Mouse (Mus musculus) left cerebral cortex, postnatal 25 days (tissue): Measurements from ENCODE around the gene Sgk1. TPM values are rescaled to one million over a fixed set of nuclear protein-coding genes. Genes with fewer than 3 reads are reported as not detected.

ENCODE experiments used
- DNase-seq, 2 experiments: peaks; one replicate each; pipeline ENCODE4 v3.0.0; 2022; ENCODE audit warnings: low spot score in 2 of 2, mixed read lengths in 1 of 2
- intact Hi-C: fragments of 180-260 bp; cut with DNase I; formaldehyde crosslinking; loops from one replicate; pipeline ENCODE4 v1.15.1; 2025
- total RNA-seq, 2 experiments: library from RNA; stranded (reverse); gene quantifications; 2 replicates each; pipeline ENCODE4 v1.2.3; 2021

The Sgk1 gene
- total RNA-seq, 2 experiments from 2014 or later, result 69.3 to 73.0 TPM

DNA sequence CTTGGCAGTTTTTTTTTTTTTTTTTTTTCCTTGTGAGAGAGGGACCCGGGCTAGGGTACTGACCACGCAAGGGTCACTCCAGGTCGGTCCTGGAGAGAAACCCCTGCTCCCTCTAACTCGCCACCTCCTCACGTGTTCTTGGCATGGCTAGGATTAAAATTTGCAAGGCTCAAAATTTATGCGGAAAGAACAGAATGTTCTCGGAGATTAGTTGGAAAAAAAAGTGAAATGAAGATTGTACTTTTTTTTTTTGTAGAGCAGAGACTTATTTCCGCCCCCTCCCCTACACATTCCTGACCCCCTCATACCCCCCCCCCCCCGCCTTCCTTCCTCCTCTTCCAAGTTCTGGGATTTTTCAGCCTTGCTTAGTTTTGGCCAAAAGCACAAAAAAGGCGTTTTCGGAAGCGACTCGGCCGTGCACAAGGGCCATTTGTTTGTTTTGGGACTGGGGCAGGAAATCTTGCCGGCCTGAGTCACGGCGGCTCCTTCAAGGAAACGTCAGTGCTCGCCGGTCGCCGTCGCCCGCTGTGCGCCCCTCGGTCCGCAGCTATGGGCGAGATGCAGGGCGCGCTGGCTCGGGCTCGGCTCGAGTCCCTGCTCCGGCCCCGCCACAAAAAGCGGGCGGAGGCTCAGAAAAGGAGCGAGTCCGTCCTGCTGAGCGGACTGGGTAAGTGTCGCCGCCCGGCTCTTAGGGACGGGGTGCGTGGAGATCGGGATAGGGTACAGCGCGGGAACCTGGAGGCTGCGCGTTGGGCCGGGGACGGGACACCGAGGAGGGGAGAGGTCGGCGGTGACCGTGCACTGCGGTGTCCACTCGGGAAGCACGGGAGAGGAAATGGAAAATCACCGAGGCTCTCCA lies 111.8 kb downstream of the Sgk1 start:
- intact Hi-C loops, result loop anchor here (1.0 to 5.0 kb wide), 7 partner anchors 110 to 466 kb away; no protein-coding TSS in a partner anchor

DNA sequence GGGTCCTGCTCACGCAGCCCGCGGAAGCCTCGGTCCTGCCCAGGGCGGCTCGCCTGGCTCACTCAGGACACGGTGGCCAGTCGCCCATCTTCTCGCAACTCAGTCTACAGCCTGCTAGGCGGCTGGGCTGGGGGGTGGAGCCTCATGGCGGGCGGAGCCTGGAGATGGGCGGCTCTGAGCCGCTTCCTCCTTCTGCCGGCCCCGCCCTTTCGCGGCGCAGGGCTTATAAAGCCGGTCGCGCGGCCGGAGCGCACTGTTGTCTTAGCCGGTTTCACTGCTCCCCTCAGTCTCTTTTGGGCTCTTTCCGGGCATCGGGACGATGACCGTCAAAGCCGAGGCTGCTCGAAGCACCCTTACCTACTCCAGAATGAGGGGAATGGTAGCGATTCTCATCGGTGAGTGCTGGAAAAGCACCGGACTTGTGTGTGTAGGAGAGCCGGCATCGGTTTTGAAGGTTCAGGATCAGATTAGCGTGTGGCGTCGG lies 112.5 kb downstream of the Sgk1 start:
- intact Hi-C loops, result loop anchor here (2.0 to 5.0 kb wide), 6 partner anchors 232 to 467 kb away; no protein-coding TSS in a partner anchor
- peak; percentile 96 to 98 for DNase-seq

More for the DNA sequence above, 111.8 kb downstream of the Sgk1 start:
- peak; percentile 52 to 64 for DNase-seq

DNA sequence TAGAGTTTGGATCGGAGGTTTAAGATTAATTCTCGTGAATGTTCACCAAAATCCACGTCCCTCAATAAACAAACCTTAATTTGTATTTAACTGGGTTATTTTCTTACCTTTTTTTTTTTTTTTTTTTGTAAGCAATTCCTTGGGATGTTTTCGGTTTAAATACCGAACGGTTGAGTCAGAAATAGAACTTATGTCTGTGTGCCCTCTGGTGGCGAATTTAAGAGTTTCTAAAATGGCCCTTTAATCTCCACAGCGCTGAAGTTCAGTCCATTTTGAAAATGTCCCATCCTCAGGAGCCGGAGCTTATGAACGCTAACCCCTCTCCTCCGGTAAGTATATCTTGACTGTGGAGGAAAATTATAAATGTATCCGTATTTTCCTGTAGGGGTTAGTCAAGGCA lies 113.2 kb downstream of the Sgk1 start:
- peak; percentile 69 to 78 for DNase-seq
- intact Hi-C loops, result loop anchor here (1.0 to 2.0 kb wide), 2 partner anchors 394 to 530 kb away; no protein-coding TSS in a partner anchor

DNA sequence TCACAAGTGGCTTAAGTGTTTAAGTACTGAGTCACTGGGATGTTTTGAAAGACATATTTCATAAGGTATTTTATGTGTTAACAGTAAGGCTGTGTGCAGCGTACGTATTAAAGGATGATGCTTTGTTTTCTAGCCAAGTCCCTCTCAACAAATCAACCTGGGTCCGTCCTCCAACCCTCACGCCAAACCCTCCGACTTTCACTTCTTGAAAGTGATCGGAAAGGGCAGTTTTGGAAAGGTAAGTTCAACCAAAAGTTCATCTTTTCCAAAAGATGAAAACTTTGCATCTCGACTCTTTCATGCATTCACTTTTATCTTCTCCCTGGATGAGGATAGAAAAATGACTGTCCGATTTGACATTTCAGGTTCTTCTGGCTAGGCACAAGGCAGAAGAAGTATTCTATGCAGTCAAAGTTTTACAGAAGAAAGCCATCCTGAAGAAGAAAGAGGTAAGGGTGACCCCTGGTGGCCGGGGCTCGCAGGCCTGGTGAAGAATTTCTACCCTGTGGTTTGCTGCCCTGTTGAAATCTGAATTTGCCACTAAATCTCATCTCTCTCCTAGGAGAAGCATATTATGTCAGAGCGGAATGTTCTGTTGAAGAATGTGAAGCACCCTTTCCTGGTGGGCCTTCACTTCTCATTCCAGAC lies 113.8 kb downstream of the Sgk1 start:
- peak; percentile 83 to 87 for DNase-seq
- intact Hi-C loops, result loop anchor here (1.0 to 2.0 kb wide), 2 partner anchors 395 to 530 kb away; no protein-coding TSS in a partner anchor

DNA sequence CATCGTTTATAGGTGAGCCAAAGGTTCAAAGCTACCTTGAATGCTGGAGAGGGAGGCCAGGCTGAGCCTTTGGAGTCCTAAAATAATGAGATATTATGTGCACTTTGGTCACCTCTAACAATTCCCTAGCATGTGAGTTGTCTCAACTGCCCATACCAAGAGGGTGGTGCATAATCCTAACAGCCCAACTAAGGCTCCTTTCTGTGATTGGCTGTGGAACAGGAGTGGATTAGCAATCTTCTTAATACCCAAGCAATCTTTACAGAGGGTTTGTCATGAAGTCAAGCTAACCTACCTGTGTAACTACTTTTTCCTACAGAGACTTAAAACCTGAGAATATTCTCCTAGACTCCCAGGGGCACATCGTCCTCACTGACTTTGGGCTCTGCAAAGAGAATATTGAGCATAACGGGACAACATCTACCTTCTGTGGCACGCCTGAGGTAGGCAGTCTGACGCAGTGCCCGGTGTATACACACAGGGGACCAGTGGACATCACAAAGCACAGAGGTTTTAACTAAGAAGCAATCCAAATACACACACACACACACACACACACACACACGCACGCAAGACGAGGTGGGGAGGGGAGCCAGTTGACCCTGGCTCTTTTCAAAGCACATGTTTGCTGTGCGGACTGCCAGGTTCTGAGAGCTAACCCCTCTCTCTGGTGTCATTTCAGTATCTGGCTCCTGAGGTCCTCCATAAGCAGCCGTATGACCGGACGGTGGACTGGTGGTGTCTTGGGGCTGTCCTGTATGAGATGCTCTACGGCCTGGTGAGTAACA lies 114.9 kb downstream of the Sgk1 start:
- no peak for DNase-seq
- intact Hi-C loops, result no loop called here

DNA sequence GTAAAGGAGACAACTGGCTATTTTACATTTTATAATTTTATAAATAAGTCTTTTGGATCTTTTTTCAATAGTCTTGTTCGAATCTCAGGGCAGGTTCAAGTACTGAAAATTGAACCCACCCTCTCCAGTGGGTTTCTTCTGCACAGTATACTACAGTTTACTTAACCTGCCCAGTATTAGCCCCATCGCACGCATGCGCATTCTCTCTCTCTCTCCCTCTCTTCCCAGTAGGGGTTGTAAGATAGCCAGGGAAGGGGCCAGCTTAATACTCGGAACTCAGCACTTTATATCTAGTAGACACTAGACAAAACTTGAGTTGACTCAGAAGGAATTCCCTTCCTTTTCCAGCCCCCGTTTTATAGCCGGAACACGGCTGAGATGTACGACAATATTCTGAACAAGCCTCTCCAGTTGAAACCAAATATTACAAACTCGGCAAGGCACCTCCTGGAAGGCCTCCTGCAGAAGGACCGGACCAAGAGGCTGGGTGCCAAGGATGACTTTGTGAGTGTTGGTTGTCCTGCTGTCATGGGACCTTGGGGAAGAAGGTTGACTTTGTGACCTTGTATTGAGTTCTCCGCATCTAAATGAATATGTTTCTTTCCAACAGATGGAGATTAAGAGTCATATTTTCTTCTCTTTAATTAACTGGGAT lies 115.7 kb downstream of the Sgk1 start:
- intact Hi-C loops, result no loop called here

DNA sequence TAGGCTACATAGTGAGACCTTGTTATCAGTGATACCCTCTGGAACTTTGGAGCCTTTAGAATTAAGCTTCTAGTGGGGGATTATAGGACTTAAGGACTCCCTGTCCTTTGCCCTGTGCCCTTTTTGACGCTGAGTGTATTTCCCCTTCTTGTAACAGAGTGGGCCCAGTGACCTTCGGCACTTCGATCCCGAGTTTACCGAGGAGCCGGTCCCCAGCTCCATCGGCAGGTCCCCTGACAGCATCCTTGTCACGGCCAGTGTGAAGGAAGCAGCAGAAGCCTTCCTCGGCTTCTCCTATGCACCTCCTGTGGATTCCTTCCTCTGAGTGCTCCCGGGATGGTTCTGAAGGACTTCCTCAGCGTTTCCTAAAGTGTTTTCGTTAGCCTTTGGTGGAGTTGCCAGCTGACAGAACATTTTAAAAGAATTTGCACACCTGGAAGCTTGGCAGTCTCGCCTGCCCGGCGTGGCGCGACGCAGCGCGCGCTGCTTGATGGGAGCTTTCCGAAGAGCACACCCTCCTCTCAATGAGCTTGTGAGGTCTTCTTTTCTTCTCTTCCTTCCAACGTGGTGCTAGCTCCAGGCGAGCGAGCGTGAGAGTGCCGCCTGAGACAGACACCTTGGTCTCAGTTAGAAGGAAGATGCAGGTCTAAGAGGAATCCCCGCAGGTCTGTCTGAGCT lies 116.7 kb downstream of the Sgk1 start:
- peak; percentile 22 to 26 for DNase-seq
- intact Hi-C loops, result no loop called here

More for the DNA sequence above, 115.7 kb downstream of the Sgk1 start:
- DNase-seq, result peak in 1 of 2 experiments; percentile 14

DNA sequence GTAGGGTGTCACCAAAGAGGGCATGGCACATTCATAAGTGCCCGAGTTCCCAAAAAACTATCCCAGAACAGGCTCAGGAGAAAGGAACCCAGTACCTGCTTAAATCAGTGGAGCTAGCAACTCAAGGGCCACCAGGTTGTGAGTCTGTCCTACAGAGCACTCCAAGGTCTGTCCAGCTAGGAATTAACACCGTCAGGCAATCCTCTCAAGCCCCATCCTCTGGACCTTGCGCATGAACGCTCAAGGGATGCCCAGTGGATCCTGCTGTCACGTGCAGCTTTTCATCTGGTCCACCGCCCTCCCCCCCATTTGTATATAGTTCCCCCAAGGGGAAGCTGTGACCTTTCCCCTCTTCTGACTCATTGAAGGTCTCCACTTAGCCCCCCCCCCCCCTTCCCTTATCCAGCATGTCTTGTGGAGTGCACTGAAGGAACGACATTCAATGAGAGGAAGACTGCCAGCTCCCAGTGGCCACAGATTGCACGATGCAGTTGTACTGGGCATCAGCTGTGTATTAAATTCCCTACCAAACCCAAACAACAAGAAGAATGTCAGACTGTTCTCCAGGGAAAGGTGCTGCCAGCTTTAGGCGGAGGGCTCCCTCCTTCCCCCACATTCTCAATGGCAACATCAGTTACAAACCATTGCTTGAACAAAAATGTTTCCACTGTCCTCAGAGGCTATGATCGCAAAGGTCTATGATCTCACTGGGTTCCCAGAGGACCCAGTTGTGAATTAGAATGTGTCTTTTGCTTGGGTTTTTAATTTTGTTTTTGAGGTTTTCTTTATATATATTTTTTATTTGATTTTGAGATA lies 118.7 kb downstream of the Sgk1 start:
- intact Hi-C loops, result no loop called here
- DNase-seq, result no peak

DNA sequence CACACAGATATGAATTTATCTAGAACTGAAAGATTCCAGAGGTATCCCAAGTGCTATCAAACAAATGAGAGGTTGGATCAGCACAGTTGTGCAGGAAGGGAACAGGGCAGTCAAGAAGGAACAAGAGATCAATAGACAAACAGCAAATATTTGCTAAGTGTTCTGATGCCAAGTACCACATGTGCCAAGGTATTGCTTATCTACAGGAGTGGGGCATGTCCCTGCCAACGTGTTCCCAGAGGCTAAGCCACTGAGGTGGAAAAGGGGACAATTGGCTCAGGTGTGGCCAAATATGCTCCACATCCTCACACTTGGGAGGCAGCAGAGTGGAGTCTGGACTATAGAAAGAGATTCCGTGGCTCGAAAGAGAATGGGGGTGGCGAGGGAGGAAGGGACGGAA lies 119.6 kb downstream of the Sgk1 start:
- intact Hi-C loops, result no loop called here
- DNase-seq, result no peak

DNA sequence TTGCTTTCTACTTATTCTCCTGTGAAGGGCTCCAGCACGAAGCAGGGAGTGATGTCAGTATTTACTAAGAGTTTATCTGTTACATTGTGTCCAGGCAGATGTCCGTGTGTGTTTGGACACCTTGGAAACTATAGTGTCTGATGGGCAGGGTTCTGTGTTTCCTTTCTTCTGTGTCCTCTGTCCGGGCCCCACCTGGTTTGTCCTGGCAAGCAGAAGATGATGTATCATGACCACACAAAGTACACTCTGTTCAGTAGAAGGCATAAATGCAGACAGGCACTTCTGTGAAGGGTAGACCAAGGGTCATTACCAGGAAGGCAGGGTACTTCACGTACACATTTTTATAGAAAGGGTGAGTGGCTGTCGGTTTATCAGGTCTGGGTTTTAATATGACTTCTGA lies 122.8 kb downstream of the Sgk1 start:
- intact Hi-C loops, result no loop called here
- DNase-seq, result no peak

DNA sequence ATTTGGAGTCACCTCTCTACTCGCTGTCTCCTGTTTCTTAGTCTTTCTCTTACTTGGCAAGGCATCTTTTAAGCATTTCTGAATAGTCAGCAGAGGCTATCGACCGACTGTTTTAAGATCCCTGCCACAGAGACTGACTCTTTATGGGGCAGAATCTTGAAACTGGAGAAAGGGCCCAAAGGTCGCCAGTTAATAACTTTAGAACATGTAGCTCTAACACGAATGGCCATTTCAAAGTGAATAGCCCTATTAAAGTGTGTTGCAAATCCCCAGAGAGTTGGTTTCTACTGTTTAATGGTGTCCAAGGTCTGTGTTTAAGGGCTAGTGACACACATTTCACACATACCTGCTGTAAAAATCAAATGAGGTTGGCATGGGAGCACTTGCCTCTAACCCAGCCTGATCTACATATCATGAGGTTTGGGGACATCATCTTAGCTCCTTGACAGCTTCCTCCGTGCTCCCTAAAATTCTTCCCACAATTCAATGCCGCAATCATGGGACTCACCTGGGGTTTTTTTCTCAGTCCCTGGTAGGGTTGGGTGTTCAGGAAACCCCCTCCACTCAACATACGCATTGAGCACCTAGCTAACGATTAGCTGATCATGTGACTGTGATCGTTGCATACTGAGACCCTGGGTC lies 125.3 kb downstream of the Sgk1 start:
- DNase-seq, result no peak
- intact Hi-C loops, result no loop called here

DNA sequence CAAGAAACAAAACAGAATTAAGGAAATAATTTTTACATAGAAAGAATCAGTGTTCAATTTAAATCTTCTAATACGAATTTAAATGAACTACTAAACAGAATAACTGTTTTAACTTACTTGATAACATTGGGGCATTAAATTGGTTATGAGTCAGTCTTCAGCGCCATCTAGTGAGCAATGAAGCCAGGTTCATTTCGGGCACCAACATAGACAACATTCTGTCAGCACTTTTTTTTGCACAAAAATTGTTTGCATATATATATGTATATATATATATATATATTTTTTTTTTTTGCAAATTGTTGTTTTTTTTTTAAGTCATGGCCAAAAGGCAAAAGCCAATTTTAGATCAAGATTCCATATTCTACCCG lies 125.8 kb downstream of the Sgk1 start:
- DNase-seq, result peak; percentile 65 to 82
- intact Hi-C loops, result loop anchor here (1.0 kb wide), 1 partner anchor 543 kb away; no protein-coding TSS in a partner anchor

DNA sequence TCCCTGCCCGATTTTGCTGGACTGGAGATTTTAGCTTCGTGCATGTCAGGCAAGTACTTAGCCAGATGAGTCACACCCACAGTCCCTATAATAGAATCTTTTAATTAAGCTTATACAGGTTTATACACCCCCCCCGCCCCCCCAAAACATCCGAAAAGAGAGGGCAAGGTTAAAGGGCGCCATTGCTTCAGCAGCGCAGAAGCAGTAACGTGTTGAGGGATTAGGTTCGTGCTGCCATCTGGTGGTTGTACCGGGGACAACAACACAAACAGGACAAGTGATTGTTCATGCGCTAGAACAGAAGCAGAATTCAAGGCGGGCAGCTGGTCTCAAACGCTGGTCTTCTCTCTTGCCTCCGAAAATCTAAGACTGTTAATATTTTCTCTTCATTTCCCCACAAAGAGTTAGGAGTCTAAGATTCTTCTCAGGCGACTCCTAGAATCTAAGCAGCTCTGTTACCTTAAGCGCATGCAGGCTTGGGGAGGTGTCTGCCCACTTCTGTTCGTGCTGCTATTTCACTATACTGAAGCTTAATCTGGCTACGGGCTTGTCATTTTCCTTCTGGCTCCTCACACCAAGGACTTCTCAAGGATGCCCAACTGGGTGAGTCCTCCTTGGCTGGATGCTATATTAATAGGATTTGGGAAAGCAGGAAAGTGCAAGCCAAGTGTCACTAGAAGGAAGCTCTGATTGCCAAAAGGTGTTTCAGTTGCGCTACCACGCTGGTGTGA lies 128.3 kb downstream of the Sgk1 start:
- intact Hi-C loops, result loop anchor here (1.0 to 5.0 kb wide), 2 partner anchors 627 to 722 kb away; partner anchors contain the start of gene Tbpl1
- peak; percentile 85 to 90 for DNase-seq

DNA sequence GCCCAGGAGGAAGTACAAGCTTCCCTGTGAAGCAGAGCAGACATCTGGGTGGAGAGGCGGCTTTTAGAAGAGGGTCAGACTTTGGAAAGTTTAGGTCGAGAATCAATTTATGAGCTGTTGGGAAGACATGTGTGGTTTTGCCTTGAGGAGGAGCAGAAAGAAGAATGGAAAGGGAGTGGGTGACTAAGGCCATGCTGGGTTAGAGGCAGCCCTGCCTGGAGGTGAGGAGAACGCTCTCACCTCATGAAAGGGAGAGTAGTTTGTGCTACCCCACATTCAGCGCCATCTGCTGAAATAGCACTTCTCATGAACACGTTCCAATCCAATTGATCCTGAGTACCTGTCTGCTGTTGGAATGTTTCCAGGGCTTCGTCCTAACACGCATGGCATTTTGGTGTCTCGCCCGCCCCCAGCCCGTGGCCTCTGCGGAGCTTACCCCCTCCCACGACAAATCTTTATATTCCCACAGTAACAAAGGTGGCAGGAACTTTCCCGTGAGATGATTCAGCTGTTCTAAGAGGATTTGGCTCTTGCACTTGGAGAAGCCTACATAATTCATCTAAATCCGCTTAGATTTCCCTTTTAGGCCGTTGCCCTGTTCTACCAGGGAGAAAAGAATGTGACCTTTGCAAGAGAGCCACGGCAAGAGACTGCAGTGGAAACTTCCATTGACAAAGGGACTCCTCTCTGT lies 135.6 kb downstream of the Sgk1 start:
- DNase-seq, result peak in 1 of 2 experiments; percentile 19
- intact Hi-C loops, result no loop called here

DNA sequence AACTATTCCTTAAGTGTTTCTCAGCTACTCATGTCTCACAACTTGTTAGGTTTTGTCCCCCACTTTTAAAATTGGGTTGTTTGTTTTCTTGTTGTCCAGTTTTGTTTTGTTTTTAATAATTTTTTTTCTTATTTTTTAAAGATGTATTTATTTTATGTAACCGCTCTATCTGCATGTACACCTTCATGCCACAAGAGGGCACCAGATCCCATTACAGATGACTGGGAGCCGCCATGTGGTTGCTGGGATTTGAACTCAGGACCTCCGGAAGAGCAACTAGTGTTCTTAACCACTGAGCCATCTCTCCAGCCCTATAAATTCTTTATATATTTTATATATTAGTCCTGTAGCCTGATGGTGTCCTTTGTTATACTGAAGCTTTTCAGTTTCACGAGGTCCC lies 136.6 kb downstream of the Sgk1 start:
- intact Hi-C loops, result no loop called here
- DNase-seq, result no peak

DNA sequence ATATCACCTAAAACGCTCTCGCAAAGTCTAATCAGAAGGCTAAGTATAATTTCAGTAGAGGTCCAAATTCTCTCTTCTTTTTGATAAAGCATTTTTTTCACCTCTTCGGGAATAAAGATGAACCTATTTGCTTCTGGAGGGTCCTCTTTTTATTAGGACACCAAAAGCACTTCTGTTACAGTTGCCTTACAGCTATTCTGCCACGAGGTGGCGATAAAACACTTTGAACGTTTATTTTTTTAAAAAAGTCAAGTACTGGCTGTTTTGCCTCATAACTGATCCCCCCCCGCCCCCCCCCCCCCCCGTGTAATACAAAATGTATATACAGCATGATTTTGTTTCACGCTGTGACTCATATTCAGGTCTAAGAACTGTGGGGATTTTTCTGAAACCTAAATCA lies 152.3 kb downstream of the Sgk1 start:
- DNase-seq, result peak; percentile 26 to 31
- intact Hi-C loops, result loop anchor here (2.0 kb wide), 2 partner anchors 446 to 544 kb away; no protein-coding TSS in a partner anchor
